Mouse (Mus musculus) brain, embryonic 14.5 days (tissue): ENCODE data around the gene Kif5c.

Source experiments
- CTCF ChIP-seq: fragments of 200-500 bp; IDR thresholded peaks from 2 replicates; pipeline ENCODE4 v1.5.1; 2012; ENCODE audit warnings: inconsistent platforms, mild to moderate bottlenecking, moderate library complexity, borderline replicate concordance; ENCODE audit not compliant: insufficient read depth, insufficient read length; ENCODE audit errors: extremely low read depth
- POLR2A ChIP-seq: fragments of 200-500 bp; IDR thresholded peaks from 2 replicates; pipeline ENCODE4 v1.6.1; 2012; ENCODE audit warnings: mild to moderate bottlenecking, inconsistent platforms, borderline replicate concordance; ENCODE audit not compliant: poor library complexity, insufficient read depth, insufficient read length, severe bottlenecking; ENCODE audit errors: extremely low read depth

DNA sequence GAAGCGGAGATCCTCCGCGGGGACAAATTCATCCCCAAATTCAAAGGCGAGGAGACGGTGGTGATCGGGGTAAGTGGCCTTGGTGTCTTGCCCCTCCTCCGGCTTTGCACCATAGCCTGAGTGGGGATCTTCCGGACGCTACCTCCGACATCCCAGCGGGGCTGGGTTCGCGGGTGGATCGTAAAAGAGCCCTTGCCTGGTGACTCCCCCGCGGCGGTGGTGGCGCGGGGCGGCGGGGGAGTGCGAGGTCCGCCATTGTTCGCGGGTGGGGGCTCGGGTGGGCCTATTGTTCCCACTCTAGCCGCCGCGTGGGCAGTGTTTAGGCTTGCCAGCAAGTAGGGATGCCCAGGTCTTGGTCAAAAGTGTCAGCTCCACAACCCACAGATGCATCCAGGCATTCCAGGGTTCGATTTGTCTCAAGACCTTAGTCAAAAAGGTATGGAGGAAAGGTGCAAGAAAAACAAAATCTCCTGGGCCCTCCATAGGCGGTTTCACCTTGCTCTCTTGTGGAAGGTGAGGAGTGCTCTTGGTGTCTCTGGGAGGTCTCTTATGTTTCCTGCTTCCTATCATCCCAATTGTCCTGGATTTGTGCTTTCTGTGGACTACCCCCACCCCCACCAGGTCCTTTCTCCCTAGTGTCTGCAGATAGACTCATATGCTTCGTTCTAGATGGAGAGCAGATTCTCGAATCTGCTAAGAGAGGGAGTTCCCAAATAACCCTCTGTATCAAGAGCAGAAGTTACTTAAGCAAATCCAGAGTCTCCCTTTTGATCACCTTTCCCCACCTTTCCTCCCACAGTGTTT lies 823 bp downstream of the Kif5c start:
- TF ChIP-seq POLR2A (no peak), CTCF (no peak)
